Mouse (Mus musculus) G1E (cell line): Measurements from ENCODE around the gene Rbms3. TPM values are rescaled to one million over a fixed set of nuclear protein-coding genes. Genes with fewer than 3 reads are reported as not detected.

Experiments used
- ATAC-seq: 2 replicates; pipeline ENCODE4 v1.8.0; 2016; ENCODE audit warnings: mild to moderate bottlenecking; ENCODE audit not compliant: insufficient number of reproducible peaks, poor library complexity, low FRiP score, severe bottlenecking; ENCODE audit errors: extremely low read depth
- DNase-seq: peaks from one replicate; pipeline ENCODE4 v3.0.0; 2012; ENCODE audit warnings: low spot score
- H3K27me3 ChIP-seq: 2 replicates; pipeline ENCODE4 v1.6.1; 2012; ENCODE audit warnings: mild to moderate bottlenecking, low read length, inconsistent platforms; ENCODE audit not compliant: insufficient read depth
- H3K36me3 ChIP-seq: replicated peaks from 2 replicates; pipeline ENCODE3; 2012; ENCODE audit warnings: mild to moderate bottlenecking, inconsistent platforms
- H3K4me1 ChIP-seq: 2 replicates; pipeline ENCODE4 v1.6.1; 2012; ENCODE audit warnings: low read depth, low read length, inconsistent platforms, mixed read lengths; ENCODE audit not compliant: insufficient read depth
- H3K4me3 ChIP-seq: 2 replicates; pipeline ENCODE4 v1.5.1; 2012; ENCODE audit warnings: low read depth, mild to moderate bottlenecking, inconsistent platforms, low read length, moderate library complexity, mixed read lengths
- H3K9me3 ChIP-seq: replicated peaks from 2 replicates; pipeline ENCODE4 v1.6.1; 2012; ENCODE audit warnings: inconsistent platforms
- CTCF ChIP-seq: IDR thresholded peaks from 2 replicates; pipeline ENCODE4 v1.5.1; 2012; ENCODE audit warnings: low read depth, low read length, inconsistent platforms, mixed read lengths
- GATA1 ChIP-seq: IDR thresholded peaks from 2 replicates; pipeline ENCODE4 v1.6.1; 2012; ENCODE audit warnings: borderline replicate concordance, low read length, inconsistent platforms, mixed read lengths
- GATA2 ChIP-seq: IDR thresholded peaks from 2 replicates; pipeline ENCODE4 v1.6.1; 2012; ENCODE audit warnings: low read depth, low read length, inconsistent platforms, borderline replicate concordance
- POLR2AphosphoS5 ChIP-seq: IDR thresholded peaks from 2 replicates; pipeline ENCODE4 v1.6.1; 2012; ENCODE audit warnings: low read depth, low read length, inconsistent platforms; ENCODE audit not compliant: insufficient replicate concordance
- TAL1 ChIP-seq: conservative IDR thresholded peaks from 2 replicates; pipeline ENCODE4 v1.6.1; 2012; ENCODE audit warnings: low read depth, low read length, inconsistent platforms, mixed read lengths
- polyA plus RNA-seq: library from polyadenylated mRNA; stranded (reverse); fragments of >175 nt; gene quantifications from 2 replicates; pipeline ENCODE4 v1.2.3, GENCODE M21; 2012
- total RNA-seq, 2 experiments: library from RNA; stranded (forward) in 1 of 2; stranded (reverse) in 1 of 2; fragments of 200-1000 nt in 1 of 2; fragments of >200 nt in 1 of 2; fragmentation: Nextera tagmentation in 1 of 2; gene quantifications; 2 replicates each; pipeline ENCODE4 v1.2.3; 2014 to 2017

The Rbms3 gene
- total and polyA plus RNA-seq, 3 experiments, result 0.16 TPM; not detected in 2

GRCm38 (mm10) chr9:117247311-117247980 is 382.3 kb downstream of the Rbms3 start:
- Histone ChIP-seq H3K4me3 (no peak overlapping the region), H3K9me3 (peaks cover 54% of the 10 kb centered on the region), H3K27me3 (no peaks in the 10 kb centered on the region), H3K36me3 (no peaks in the 10 kb centered on the region), H3K4me1 (no peaks in the 10 kb centered on the region)
- ATAC-seq (no peak), DNase-seq (no peak)
- no peak for TF ChIP-seq GATA1
- no peak for TF ChIP-seq POLR2AphosphoS5
- no peak for TF ChIP-seq GATA2
- no peak for TF ChIP-seq CTCF
- no peak for TF ChIP-seq TAL1

DNA sequence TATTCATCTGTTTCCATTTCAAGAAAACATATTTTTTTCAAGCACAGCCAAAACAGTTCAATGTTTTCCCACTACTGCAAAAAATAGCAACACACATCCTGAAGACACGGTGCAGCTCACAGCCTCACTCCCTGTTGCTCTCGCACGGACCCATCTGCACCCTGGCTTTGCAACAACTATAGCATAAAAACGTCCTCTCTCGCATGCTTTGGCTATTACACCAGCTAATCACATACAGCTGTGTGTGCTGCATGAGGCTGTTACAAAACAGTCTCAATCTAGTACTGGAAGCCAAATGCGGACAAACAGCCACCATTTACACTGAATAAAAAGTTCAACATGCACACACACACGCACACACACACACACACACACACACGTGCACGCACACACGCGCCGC is 383.5 kb downstream of the Rbms3 start:
- Histone ChIP-seq H3K4me3 (no peak overlapping the region), H3K27me3 (no peaks in the 10 kb centered on the region), H3K36me3 (no peaks in the 10 kb centered on the region), H3K9me3 (peaks cover 53% of the 10 kb centered on the region), H3K4me1 (no peaks in the 10 kb centered on the region)
- no peak for DNase-seq
- no peak for ATAC-seq
- TF ChIP-seq TAL1 (no peak), GATA1 (no peak), CTCF (no peak), POLR2AphosphoS5 (no peak), GATA2 (no peak)

- H3K4me1 ChIP-seq, result no peaks in the 10 kb centered on the region
- DNase-seq (no peak), ATAC-seq (no peak)
- H3K4me3 ChIP-seq, result no peak overlapping the region
- H3K36me3 ChIP-seq, result no peaks in the 10 kb centered on the region
- no peaks in the 10 kb centered on the region for H3K27me3 ChIP-seq
- TF ChIP-seq CTCF (no peak), POLR2AphosphoS5 (no peak), GATA1 (no peak), GATA2 (no peak)
- H3K9me3 ChIP-seq, result peaks cover 55% of the 10 kb centered on the region
These were observed 386.3 kb downstream of the Rbms3 start for GRCm38 (mm10) chr9:117243365-117243764.

- TF ChIP-seq GATA1 (no peak), CTCF (no peak), POLR2AphosphoS5 (no peak), GATA2 (no peak), TAL1 (no peak)
- H3K36me3 ChIP-seq, result no peaks in the 10 kb centered on the region
- ATAC-seq (no peak), DNase-seq (no peak)
- no peaks in the 10 kb centered on the region for H3K27me3 ChIP-seq
- H3K4me3 ChIP-seq, result no peak overlapping the region
- peaks cover 51% of the 10 kb centered on the region for H3K9me3 ChIP-seq
- no peaks in the 10 kb centered on the region for H3K4me1 ChIP-seq
These were observed 395.0 kb downstream of the Rbms3 start for GRCm38 (mm10) chr9:117234726-117235075.

DNA sequence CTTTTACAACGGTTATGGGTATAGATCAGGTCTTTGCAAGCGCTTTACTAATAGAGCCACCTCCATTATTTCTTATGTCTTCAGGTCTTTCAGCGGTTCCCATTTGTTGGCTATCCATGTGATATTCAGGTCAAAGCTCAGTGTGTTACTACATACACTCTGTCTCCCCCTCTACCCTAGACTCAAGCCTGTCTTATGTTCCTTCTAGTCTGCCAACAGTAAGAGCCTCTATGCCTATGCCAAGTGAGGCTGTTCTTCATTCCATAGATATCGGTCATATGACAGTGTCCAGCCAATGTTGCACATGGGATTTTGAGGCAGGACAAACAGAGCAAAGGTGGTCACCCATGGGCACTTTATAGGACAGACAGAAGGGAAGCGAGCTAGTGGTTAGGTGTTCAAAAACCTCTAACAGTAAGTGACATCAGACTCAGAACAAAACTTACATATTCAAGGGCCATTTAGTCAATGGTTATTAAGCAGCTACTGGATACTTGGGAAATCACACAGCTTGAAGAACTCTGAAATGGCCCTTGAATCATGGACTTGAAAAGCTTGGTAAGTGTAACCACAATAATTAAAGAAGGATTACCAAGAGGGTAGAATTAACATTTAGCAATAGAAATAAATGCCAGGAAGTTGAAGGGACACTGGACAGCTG is 395.5 kb downstream of the Rbms3 start:
- no peak for TF ChIP-seq GATA1
- TF ChIP-seq CTCF, result no peak
- no peak for TF ChIP-seq TAL1
- TF ChIP-seq GATA2, result no peak
- no peak for TF ChIP-seq POLR2AphosphoS5
- no peaks in the 10 kb centered on the region for H3K36me3 ChIP-seq
- no peaks in the 10 kb centered on the region for H3K27me3 ChIP-seq
- DNase-seq, result no peak
- no peak for ATAC-seq
- no peaks in the 10 kb centered on the region for H3K4me1 ChIP-seq
- peaks cover 50% of the 10 kb centered on the region for H3K9me3 ChIP-seq
- no peak overlapping the region for H3K4me3 ChIP-seq

DNA sequence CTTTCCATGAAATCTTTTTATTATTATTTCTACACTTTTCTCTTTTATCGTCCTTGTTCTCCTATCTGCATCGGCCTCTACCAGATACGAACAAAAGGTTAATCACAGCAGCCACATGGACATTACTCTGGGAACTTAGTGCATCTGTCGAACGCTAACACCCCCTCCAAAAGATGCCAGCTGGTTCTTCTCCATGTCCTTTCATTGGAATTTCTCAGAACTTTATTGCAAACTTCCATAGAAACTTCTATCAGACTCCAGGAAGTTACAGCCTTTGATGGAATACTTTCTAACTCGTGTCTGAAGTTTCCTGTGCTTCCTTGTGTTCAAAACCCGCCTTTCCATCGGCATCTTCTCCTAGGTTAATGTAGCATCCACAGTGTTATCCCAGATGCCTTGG is 407.0 kb downstream of the Rbms3 start:
- ATAC-seq, result no peak
- H3K9me3 ChIP-seq, result peaks cover 41% of the 10 kb centered on the region
- H3K27me3 ChIP-seq, result no peaks in the 10 kb centered on the region
- DNase-seq, result no peak
- no peaks in the 10 kb centered on the region for H3K4me1 ChIP-seq
- no peak for TF ChIP-seq GATA2
- no peak for TF ChIP-seq GATA1
- TF ChIP-seq POLR2AphosphoS5, result no peak
- TF ChIP-seq TAL1, result no peak
- TF ChIP-seq CTCF, result no peak
- no peak overlapping the region for H3K4me3 ChIP-seq
- H3K36me3 ChIP-seq, result no peaks in the 10 kb centered on the region
